Mouse (Mus musculus): ENCODE data around the gene Tnxb. TPM values are rescaled to one million over a fixed set of nuclear protein-coding genes. Genes with fewer than 3 reads are reported as not detected.
"Not testable (repeated sequence)": the region's sequence is repeated elsewhere in the genome, so short reads cannot be mapped to it uniquely, and the experiment has no call there.

Gene Tnxb
- polyA plus RNA-seq, 1 experiment from 2014 or later, result 0.26 TPM

DNA sequence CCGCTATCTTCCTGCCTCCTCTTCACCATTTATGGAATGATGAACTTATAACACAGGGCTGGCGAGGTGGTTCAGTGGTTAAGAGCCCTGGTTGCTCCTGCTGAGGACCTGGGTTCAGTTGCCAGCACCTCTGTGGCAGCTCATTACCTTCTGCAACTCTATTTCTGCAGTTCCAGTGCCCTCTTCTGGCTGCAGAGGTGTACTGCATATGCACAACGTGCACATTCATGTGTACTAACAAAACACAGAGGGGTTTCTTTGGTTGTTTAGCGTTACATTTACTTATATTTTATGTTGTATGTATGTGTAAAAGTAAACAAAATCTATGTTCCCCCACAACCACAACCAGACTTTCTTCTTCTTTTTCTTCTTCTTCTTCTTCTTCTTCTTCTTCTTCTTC lies 52.7 kb downstream of the Tnxb start:
- Histone ChIP-seq H3K4me2 (ENCODE audit: low read length) (no peak overlapping the region), H3K27ac (no peak overlapping the region), H3K27me3 (ENCODE audit: insufficient read depth, low read length) (no peaks in the 10 kb centered on the region), H3K36me3 (ENCODE audit: insufficient read depth, low read length) (no peaks in the 10 kb centered on the region), H3K9me3 (replicated peaks; ENCODE audit: low read length) (no peaks in the 10 kb centered on the region), H3K4me1 (replicated peaks; ENCODE audit: insufficient read depth, low read length) (no peaks in the 10 kb centered on the region), H3K9ac (ENCODE audit: low read depth, low read length) (no peak overlapping the region), H3K4me3 (replicated peaks; ENCODE audit: low read depth, low read length) (no peak overlapping the region)
- DNase-seq (ENCODE audit: low spot score), result no peak
- no peak; the same call in 1 of the 2 replicates for TF ChIP-seq CTCF (IDR thresholded peaks at IDR 0.05; ENCODE audit: low read depth)
- 81% methylated on average over 4 of the region's 4 CpGs for WGBS
- no peak for ATAC-seq (replicated peaks; ENCODE audit: low FRiP score, low read depth)

DNA sequence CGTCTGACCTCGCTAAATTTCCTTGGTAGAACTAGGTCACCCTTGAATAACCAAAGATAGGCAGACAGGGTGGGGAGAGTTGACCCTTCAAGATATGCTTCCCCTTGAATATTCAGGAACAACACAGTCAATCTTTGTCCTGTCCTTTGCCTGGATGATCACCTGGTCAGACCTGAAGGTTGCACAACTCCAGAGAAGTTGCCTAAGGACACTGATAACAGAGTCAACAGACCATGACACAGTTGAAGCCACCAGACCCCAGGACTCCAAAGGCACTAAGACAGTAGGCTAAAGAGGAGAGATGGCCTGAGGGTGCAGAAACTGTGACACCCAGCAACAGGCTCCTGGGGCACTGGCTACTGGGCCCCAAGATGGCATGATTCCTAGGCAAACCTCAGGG lies 57.6 kb downstream of the Tnxb start:
- Histone ChIP-seq H3K36me3 (ENCODE audit: insufficient read depth, low read length) (no peaks in the 10 kb centered on the region), H3K27me3 (ENCODE audit: insufficient read depth, low read length) (no peaks in the 10 kb centered on the region), H3K9ac (ENCODE audit: low read depth, low read length) (no peak overlapping the region), H3K4me2 (ENCODE audit: low read length) (no peak overlapping the region), H3K27ac (no peak overlapping the region), H3K9me3 (replicated peaks; ENCODE audit: low read length) (no peaks in the 10 kb centered on the region), H3K4me1 (replicated peaks; ENCODE audit: insufficient read depth, low read length) (no peaks in the 10 kb centered on the region), H3K4me3 (replicated peaks; ENCODE audit: low read depth, low read length) (no peak overlapping the region)
- ATAC-seq (replicated peaks; ENCODE audit: low FRiP score, low read depth), result no peak
- TF ChIP-seq CTCF (IDR thresholded peaks at IDR 0.05; ENCODE audit: low read depth), result no peak
- 76% methylated on average over 2 of the region's 2 CpGs for WGBS
- no peak for DNase-seq (ENCODE audit: low spot score)

DNA sequence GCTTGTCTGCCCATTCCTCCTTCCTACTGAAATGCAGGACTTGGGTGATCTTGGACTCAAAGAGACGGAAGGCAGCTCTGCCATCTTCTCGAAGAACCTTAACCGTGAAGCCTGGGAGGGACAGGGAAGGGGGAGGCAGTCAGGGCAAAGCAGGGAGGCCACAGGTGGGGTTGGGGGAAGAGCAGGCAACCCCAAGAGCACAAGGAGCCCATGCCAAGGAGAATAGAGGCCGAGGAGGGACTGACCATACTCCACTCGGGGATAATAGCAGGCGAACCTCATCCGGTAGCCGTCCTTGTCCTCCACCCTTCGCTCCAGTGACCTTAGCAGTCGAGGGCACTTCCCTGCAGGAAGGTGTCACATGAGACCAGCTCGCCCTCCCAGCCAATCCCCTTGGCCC lies 58.8 kb downstream of the Tnxb start:
- H3K4me2 ChIP-seq (ENCODE audit: low read length); DNase-seq (ENCODE audit: low spot score); H3K9me3 ChIP-seq (replicated peaks; ENCODE audit: low read length); H3K9ac ChIP-seq (ENCODE audit: low read depth, low read length); H3K4me1 ChIP-seq (replicated peaks; ENCODE audit: insufficient read depth, low read length); H3K27me3 ChIP-seq (ENCODE audit: insufficient read depth, low read length); H3K36me3 ChIP-seq (ENCODE audit: insufficient read depth, low read length); H3K27ac ChIP-seq; H3K4me3 ChIP-seq (replicated peaks; ENCODE audit: low read depth, low read length); ATAC-seq (replicated peaks; ENCODE audit: low FRiP score, low read depth): not testable (repeated sequence)
- 62% methylated on average over 11 of the region's 11 CpGs for WGBS

DNA sequence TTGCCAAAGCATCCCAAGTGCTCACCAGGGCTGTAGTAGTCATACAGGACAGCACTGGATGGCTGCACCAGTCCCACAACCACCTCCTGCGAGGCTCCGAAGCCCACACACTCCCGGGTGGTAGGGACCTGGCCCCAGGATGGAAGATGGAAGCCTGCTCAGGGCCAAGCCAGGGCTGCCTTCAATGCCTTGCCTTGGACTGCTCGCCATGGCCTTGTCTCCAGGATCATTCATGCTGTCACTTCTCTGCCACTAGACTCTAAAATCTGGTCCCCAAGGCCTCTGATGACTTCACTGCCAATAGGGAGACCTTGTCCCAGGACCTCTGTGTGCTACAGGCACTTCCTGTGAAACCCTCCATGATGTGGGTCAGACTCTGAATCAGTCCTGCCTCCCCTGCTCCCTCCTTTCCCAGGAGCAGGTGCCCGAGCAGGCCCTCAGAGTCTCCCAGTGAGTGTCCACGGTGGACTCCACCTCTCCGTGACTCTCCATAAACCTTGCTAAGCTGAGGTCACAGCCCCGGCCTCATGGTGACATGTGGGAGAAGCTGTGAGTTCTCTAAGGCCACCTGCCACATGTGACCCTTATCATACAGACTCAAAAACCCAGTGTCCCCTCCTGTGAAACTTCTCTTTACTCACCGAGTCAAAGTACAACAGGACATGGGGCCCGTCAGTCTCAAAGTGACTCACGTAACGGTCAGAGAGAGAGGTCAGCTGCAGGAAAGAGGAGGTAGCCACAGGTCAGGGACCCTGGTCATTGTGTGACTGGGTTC lies 59.6 kb downstream of the Tnxb start:
- not testable (repeated sequence) for H3K27ac ChIP-seq; H3K9me3 ChIP-seq (replicated peaks; ENCODE audit: low read length); H3K4me3 ChIP-seq (replicated peaks; ENCODE audit: low read depth, low read length); H3K27me3 ChIP-seq (ENCODE audit: insufficient read depth, low read length); H3K9ac ChIP-seq (ENCODE audit: low read depth, low read length); DNase-seq (ENCODE audit: low spot score); H3K4me1 ChIP-seq (replicated peaks; ENCODE audit: insufficient read depth, low read length); H3K4me2 ChIP-seq (ENCODE audit: low read length); ATAC-seq (replicated peaks; ENCODE audit: low FRiP score, low read depth); H3K36me3 ChIP-seq (ENCODE audit: insufficient read depth, low read length)
- 68% methylated on average over 12 of the region's 12 CpGs for WGBS

DNA sequence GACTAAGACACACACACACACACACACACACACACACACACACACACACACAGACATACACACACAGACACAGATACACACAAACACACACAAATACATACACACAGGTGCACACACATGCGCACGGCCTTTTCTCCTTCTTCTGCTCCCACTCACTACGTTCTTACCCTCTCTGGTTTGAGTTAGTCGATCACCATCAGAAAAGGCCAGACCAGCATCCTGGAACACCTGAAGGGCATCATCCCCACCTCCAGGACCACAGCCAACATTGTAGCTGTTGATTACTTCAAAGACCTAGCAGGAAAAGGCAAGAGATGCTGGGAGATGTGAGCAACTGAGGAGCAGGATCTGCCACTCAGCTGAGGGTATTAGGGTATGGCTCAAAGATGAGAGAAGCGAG lies 67.1 kb downstream of the Tnxb start:
- H3K36me3 ChIP-seq (ENCODE audit: insufficient read depth, low read length); H3K4me3 ChIP-seq (replicated peaks; ENCODE audit: low read depth, low read length); H3K27me3 ChIP-seq (ENCODE audit: insufficient read depth, low read length); H3K4me1 ChIP-seq (replicated peaks; ENCODE audit: insufficient read depth, low read length); DNase-seq (ENCODE audit: low spot score); H3K9me3 ChIP-seq (replicated peaks; ENCODE audit: low read length); ATAC-seq (replicated peaks; ENCODE audit: low FRiP score, low read depth); H3K9ac ChIP-seq (ENCODE audit: low read depth, low read length); H3K4me2 ChIP-seq (ENCODE audit: low read length); H3K27ac ChIP-seq: not testable (repeated sequence)
- 85% methylated on average over 5 of the region's 5 CpGs for WGBS

DNA sequence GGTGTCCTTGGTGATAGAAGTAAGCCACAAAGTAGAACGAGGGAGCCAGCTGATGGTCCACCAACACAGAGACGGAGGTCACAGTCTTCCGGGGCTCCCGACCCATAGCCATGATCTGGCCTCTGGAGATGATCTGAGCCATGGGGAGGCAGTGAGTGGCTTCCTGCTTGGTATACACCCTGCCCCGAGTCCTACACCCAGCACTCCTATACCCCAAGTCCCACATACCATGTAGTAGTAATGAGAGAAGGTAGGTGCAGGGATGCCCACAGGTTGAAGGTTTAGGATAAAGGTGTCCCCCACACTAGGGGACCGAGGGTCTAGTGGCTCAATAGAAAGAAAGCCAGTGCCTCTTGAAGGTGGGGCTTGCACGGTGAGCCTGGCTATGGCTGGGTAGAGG lies 69.4 kb downstream of the Tnxb start:
- not testable (repeated sequence) for H3K4me3 ChIP-seq (replicated peaks; ENCODE audit: low read depth, low read length); H3K36me3 ChIP-seq (ENCODE audit: insufficient read depth, low read length); H3K27me3 ChIP-seq (ENCODE audit: insufficient read depth, low read length); ATAC-seq (replicated peaks; ENCODE audit: low FRiP score, low read depth); H3K9me3 ChIP-seq (replicated peaks; ENCODE audit: low read length); H3K4me2 ChIP-seq (ENCODE audit: low read length); H3K27ac ChIP-seq; H3K4me1 ChIP-seq (replicated peaks; ENCODE audit: insufficient read depth, low read length); DNase-seq (ENCODE audit: low spot score); H3K9ac ChIP-seq (ENCODE audit: low read depth, low read length)
- WGBS, result 89% methylated on average over 7 of the region's 7 CpGs

DNA sequence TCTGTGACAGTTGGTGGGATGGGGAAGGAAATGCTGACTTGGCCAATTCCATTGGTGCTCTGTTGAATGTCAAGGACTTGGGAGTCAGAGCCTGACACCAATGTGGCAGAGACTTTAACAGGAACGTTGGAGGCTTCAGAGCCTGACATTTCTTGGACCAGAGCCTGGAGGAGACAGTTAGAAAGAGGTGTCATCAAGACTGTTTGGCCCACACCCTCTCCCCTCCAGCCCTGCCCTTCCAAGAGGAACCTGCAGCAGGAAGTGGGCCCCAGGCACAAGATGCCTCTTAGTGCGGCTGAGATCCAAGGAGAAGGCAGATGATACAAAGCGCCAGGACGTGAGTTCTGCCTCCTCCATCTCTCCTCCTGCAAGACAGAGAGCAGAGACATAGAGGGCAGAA lies 69.9 kb downstream of the Tnxb start:
- TF ChIP-seq CTCF (IDR thresholded peaks at IDR 0.05; ENCODE audit: low read depth), result no peak
- Histone ChIP-seq H3K4me2 (ENCODE audit: low read length) (no peak overlapping the region), H3K27me3 (ENCODE audit: insufficient read depth, low read length) (no peaks in the 10 kb centered on the region), H3K4me1 (replicated peaks; ENCODE audit: insufficient read depth, low read length) (no peaks in the 10 kb centered on the region), H3K27ac (no peak overlapping the region), H3K36me3 (ENCODE audit: insufficient read depth, low read length) (no peaks in the 10 kb centered on the region), H3K9ac (ENCODE audit: low read depth, low read length) (no peak overlapping the region), H3K4me3 (replicated peaks; ENCODE audit: low read depth, low read length) (no peak overlapping the region), H3K9me3 (replicated peaks; ENCODE audit: low read length) (no peaks in the 10 kb centered on the region)
- ATAC-seq (replicated peaks; ENCODE audit: low FRiP score, low read depth) (no peak), DNase-seq (ENCODE audit: low spot score) (no peak)
- 64% methylated on average over 4 of the region's 4 CpGs for WGBS

Data from kidney, postnatal 0 days (tissue).